Mouse (Mus musculus): ENCODE measurements around the gene Nono. TPM values are rescaled to one million over a fixed set of nuclear protein-coding genes. Genes with fewer than 3 reads are reported as not detected.
A peak's percentile ranks its signal among the peaks of the same experiment; 100 is the strongest.

Nono gene
- polyA plus RNA-seq (2016; fragmentation: Nextera tagmentation; extraction: Ambion mirVana) = 350 and 419 TPM in 2 replicates

DNA sequence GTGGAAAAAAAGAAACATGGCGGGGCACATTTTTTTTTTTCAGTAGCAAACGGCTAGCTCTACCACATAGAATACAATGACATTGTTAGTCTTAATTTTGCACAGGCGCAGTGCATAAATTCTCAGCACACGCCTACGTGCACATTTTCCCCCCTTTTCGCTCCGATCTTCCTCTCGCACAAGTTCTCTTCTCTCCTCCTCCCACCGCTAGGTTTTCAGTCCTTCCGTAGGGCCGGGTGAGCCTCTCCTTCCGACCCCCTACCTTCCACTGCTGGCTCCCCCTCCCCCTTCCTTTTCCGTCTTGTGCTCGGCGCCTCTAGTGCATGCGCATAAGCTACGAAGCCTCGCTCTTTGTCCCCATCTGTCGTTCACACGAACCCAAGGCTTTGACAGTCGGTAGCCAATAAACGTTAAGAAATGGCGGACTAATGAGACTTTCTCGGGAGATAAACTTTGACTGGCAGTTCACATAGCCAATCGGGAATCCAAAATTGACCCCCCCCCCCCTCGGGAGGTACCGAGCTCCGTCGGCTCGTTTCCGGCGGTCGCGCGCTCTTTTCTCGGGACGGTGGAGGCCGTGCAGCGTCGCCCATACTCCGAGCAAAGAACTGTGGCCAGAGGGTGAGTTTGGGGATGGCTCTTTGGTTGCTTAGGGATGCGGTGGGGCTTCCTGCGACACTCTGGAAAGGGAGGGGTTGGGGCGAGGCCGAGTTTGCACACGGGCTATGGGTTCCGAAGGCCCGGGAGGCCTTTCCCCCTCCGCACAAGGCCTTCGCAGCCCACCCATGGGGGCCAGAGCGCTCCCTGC, at the start of gene Nono:
TSS of gene Nono (plus strand) at position 177 of the 808 bp plus-strand sequence.
- WGBS = 20% methylated on average over 51 of the region's 51 CpGs
- Histone ChIP-seq H3K27ac (peak within 1 kb of the TSS; percentile 94), H3K27me3 (ENCODE audit: insufficient read depth, poor library complexity, severe bottlenecking) (peaks cover 7% of the 10 kb centered on the region; the same call in 1 of the 2 replicates), H3K36me3 (peaks cover 16% of the 10 kb centered on the region), H3K4me3 (peak within 1 kb of the TSS; percentile 71), H3K9me3 (no peaks in the 10 kb centered on the region), H3K4me1 (no peaks in the 10 kb centered on the region)
- peak; percentile 96 for DNase-seq (ENCODE audit: low spot score)

DNA sequence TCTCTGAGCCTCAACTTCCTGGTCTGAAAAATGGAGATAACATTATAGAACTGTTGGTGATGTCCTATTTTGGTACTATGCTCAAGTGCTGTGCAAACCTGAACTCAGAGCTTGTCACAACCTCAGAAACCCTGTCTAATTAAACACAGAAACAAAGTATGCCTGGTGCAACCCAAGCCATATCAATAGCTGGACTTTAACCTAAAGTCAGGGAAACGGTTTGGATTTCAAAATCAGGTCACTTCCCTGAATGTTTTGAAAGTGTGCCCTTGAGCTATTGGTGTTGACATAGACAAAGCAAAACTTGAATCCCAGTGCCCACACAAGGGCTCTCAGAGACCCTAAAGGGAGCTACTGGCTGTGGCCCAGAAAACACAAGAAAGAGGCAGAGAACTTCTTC, 49.4 kb upstream of the Nono start:
- Histone ChIP-seq H3K4me1 (peaks cover 7% of the 10 kb centered on the region; the same call in 1 of the 2 replicates), H3K27ac (no peak overlapping the region), H3K9me3 (no peaks in the 10 kb centered on the region), H3K27me3 (ENCODE audit: insufficient read depth, poor library complexity, severe bottlenecking) (peaks cover 64% of the 10 kb centered on the region), H3K4me3 (no peak overlapping the region), H3K36me3 (no peaks in the 10 kb centered on the region)
- DNase-seq (ENCODE audit: low spot score) = no peak
- WGBS = 72% methylated on average over 1 of the region's 1 CpGs

DNA sequence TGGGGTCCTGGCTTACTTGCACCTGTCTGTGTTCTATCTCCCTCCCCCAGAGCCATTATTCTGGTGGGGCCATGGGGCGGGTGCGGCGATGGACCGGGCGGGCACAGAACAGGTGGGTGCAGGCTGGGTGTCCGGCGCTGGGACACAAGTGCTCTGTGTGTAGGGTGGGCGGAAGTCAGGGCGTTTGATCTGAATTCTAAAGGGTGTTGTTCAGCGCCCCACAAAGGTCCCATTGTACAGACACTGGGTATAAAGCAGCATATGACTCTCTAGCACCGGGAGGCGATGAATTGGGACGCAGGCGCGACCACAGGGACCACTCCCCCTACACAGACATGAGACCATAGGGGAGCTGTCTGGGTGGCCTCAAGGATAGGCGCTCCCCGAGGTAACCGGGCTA, 45.7 kb upstream of the Nono start:
- Histone ChIP-seq H3K27me3 (ENCODE audit: insufficient read depth, poor library complexity, severe bottlenecking) (peaks cover 75% of the 10 kb centered on the region), H3K27ac (no peak overlapping the region), H3K4me3 (no peak overlapping the region), H3K4me1 (peaks cover 8% of the 10 kb centered on the region; the same call in 1 of the 2 replicates), H3K36me3 (no peaks in the 10 kb centered on the region), H3K9me3 (no peaks in the 10 kb centered on the region)
- DNase-seq (ENCODE audit: low spot score) = no peak
- 29% methylated on average over 18 of the region's 18 CpGs for WGBS

DNA sequence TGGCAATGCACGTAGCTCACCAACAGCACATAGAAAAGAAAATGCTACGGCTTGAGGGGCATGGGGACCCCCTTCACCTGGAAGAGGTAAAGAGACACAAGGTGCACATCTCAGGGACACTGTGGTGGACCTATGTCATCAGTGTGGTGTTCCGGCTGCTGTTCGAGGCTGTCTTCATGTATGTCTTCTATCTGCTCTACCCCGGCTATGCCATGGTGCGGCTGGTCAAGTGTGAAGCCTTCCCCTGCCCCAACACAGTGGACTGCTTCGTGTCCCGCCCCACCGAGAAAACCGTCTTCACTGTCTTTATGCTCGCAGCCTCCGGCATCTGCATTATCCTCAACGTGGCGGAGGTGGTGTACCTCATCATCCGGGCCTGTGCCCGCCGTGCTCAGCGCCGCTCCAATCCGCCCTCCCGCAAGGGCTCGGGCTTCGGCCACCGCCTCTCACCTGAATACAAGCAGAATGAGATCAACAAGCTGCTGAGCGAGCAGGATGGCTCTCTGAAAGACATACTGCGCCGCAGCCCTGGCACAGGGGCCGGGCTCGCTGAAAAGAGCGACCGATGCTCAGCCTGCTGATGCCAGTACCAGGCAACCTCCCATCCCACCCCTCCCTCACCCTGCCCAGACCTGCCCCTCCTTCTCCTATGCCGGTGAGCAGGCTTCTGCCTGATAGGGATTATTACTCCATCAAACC, 44.5 kb upstream of the Nono start:
- peaks cover 8% of the 10 kb centered on the region; the same call in 1 of the 2 replicates for H3K4me1 ChIP-seq
- H3K36me3 ChIP-seq = no peaks in the 10 kb centered on the region
- H3K27ac ChIP-seq = no peak overlapping the region
- 18% methylated on average over 32 of the region's 32 CpGs for WGBS
- no peaks in the 10 kb centered on the region for H3K9me3 ChIP-seq
- DNase-seq (ENCODE audit: low spot score) = no peak
- H3K27me3 ChIP-seq (ENCODE audit: insufficient read depth, poor library complexity, severe bottlenecking) = peaks cover 74% of the 10 kb centered on the region
- peak overlapping the region; percentile 47 for H3K4me3 ChIP-seq

DNA sequence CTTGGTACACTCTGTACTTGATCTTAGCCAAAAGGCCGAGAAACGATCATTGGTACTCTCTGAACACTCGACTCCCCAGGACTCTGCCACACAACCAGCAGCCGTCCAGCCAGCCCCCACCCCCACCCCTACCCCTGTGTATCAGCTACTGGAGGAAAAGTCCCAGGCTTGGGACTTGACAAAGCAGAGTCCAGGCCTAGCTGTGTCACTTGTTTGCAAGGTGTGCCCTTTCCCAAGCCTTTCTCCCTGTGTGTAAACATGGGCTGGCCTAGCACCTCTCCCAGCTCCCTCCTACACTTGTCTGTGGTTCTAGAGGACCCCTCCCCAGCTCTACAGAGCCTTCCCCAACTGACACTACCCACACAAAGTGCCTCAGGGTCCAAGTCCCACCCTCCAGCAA, 42.9 kb upstream of the Nono start:
- Histone ChIP-seq H3K27me3 (ENCODE audit: insufficient read depth, poor library complexity, severe bottlenecking) (peaks cover 70% of the 10 kb centered on the region), H3K36me3 (no peaks in the 10 kb centered on the region), H3K4me1 (peaks cover 8% of the 10 kb centered on the region; the same call in 1 of the 2 replicates), H3K4me3 (no peak overlapping the region), H3K27ac (no peak overlapping the region), H3K9me3 (no peaks in the 10 kb centered on the region)
- 38% methylated on average over 4 of the region's 4 CpGs for WGBS
- DNase-seq (ENCODE audit: low spot score) = no peak

DNA sequence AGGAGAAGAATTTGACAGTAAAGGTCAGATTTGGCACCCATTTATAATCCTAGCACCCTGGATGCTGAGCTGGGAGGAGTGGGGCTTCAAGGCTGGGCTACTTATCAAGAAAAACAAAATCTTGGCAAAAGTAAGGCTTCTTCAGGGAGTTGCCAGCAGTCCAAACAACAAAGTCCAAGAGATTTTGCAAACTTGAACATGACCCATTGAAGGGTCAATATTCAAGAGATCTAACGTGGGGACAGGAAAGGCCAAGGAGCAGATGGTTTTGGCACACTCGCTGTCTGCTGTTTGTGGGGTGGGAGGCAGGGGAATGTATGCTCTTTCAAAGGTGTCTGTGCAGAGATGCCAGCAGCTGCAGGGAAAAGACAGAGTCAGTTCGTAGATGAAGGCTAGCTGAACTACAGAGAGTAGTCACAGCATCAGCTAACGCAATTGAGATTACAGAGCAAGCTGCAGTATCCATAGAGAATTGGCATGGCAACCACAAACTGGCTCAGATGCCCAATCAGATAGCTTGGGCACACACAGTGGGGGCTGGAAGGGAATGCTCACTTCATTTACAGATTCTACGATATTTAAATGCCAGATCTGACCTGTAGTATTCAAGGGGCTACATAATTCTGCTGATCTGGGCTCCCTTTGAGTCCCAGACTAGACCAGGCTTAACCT, 40.1 kb upstream of the Nono start:
- WGBS = 70% methylated on average over 5 of the region's 5 CpGs
- H3K4me3 ChIP-seq = no peak overlapping the region
- H3K27me3 ChIP-seq (ENCODE audit: insufficient read depth, poor library complexity, severe bottlenecking) = peaks cover 42% of the 10 kb centered on the region

DNA sequence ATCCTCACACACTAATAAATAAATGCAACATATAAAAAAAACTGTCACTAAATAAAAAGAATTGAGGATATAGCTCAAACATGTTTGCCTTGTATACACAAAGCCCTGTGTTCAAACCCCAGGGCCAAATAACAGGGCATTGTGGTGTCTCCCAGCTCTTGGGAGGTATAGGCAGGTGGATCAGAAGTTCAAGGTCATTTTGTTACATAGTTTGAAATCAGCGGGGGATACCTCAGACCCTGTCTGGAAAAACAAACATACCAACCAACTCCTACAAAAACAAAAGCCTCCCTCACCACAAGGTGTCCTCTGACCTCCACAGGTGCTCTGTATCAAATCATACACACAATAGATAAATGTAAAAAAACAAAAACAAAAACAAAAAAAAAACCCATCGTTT, 34.8 kb upstream of the Nono start:
- H3K9me3 ChIP-seq = no peaks in the 10 kb centered on the region
- no peak overlapping the region for H3K27ac ChIP-seq
- H3K4me1 ChIP-seq = no peaks in the 10 kb centered on the region
- peaks cover 32% of the 10 kb centered on the region for H3K27me3 ChIP-seq (ENCODE audit: insufficient read depth, poor library complexity, severe bottlenecking)
- no peak for DNase-seq (ENCODE audit: low spot score)
- 49% methylated on average over 2 of the region's 2 CpGs for WGBS
- H3K36me3 ChIP-seq = no peaks in the 10 kb centered on the region
- H3K4me3 ChIP-seq = no peak overlapping the region

More for the DNA sequence above, 40.1 kb upstream of the Nono start:
- Histone ChIP-seq H3K36me3 (no peaks in the 10 kb centered on the region), H3K9me3 (no peaks in the 10 kb centered on the region), H3K27ac (no peak overlapping the region), H3K4me1 (peaks cover 8% of the 10 kb centered on the region; the same call in 1 of the 2 replicates)
- DNase-seq (ENCODE audit: low spot score) = no peak

DNA sequence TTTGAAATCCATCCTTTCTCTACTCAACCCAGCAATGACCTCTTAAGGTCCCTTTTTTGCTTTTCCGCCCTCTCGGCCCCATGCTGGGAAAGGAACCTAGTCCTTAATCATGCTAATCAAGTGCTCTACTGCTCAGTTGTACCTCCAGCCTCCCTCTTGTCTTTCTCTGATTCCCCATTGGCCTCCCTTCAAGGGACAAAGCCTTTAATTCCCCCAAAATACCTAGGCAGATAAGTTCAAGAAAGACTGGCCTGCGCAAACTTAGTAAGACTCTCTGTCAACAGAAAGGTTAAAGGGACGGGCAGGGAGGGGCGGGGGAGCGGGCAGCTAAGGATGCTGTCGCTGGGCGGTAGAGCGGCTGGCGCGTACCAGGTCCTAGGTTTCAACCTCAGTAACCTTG, 32.7 kb upstream of the Nono start:
- H3K9me3 ChIP-seq = no peaks in the 10 kb centered on the region
- H3K4me3 ChIP-seq = peak overlapping the region; percentile 24
- 13% methylated on average over 11 of the region's 11 CpGs for WGBS
- DNase-seq (ENCODE audit: low spot score) = no peak
- no peak overlapping the region for H3K27ac ChIP-seq
- H3K36me3 ChIP-seq = no peaks in the 10 kb centered on the region
- H3K27me3 ChIP-seq (ENCODE audit: insufficient read depth, poor library complexity, severe bottlenecking) = peaks cover 37% of the 10 kb centered on the region
- no peaks in the 10 kb centered on the region for H3K4me1 ChIP-seq

DNA sequence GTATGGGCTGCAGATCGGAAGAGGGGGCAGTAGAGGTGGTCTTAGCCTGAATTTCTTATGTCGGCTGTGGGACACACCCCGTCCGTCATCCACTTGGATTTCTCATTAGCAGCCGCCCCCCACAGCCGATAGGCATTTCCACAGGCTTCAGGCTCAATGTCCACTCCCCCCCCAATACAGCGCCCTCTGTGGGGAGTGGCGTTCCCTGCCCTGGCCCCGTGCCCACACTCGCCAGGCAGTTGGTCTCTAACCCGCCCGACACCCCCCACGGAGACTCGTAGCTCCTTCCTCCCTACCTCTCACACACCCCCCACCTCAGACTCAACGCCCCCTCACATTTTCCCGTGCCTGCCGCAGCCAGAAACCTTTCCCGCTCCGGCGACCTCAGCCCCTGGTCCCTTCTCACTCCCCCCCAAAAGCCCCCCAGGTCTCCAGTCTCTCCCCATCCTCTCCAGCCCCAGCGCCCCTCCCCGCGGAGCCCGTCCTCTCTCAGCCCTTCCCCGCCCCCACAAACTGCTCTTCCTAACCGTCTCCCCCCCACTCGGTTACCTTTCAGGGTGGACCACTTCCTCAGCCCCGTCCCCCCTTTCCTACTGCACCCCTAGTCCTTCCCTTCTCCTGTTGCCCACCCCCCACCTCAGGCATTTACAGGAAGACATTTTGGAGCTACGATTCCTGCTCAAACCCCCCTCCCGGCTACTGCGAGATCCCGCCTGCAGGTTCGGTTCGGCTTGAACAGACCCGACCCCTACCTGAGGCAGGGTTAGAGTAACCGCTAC, 10.0 kb upstream of the Nono start:
- Histone ChIP-seq H3K27ac (peak overlapping the region; percentile 90), H3K4me3 (peak overlapping the region; percentile 70), H3K36me3 (peaks cover 22% of the 10 kb centered on the region), H3K4me1 (peaks cover 11% of the 10 kb centered on the region), H3K9me3 (no peaks in the 10 kb centered on the region), H3K27me3 (ENCODE audit: insufficient read depth, poor library complexity, severe bottlenecking) (peaks cover 15% of the 10 kb centered on the region; the same call in 1 of the 2 replicates)
- WGBS = 18% methylated on average over 36 of the region's 36 CpGs
- DNase-seq (ENCODE audit: low spot score) = no peak

DNA sequence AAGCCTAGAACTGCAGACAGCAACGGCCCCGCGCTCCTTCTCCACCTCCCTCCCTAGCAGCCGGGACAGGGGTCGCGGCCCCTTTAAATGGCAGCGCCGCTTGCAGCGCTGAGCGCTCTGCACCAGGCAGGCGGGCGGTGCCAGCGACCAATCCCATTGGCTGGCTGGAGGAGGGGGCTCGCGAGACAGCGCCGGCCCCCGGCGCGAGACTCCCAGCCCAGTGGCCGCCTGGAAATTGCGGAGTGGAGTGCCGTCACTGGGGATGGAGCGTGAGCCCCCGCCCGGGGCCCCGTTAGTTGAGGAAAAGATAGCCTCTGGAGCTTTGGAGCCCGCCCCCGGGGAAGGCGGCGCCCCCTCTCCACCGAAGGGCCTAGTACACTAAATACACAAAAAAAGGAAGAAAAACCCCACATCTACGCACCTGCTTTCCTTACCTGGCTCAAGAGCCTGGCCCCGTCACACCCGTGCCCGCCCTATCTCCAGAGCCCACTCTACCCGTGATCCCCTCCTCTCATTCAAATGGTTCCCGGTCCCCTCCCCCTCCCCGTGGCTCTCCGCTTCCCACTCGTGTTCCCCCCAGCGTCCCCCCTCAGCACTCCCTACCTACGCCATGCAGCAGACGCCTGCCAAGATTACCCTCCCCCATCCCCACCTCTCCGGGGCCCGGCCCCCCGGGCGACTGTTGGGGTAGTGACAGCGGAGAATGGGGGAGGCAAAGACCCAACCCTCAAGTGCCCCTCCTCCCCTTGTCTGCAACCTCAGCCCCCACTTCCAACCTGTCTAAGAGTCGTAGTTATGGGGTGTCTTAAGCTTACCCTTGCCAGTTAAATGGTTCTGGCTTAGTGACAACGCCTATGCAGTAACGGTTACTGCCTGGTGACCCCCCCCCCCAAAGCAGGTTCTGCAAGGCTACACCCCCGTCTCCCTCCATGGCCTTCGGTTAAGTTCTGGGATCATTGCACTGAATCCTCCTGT, 9.1 kb upstream of the Nono start:
- Histone ChIP-seq H3K9me3 (no peaks in the 10 kb centered on the region), H3K4me3 (peak overlapping the region; percentile 70), H3K4me1 (peaks cover 11% of the 10 kb centered on the region), H3K27me3 (ENCODE audit: insufficient read depth, poor library complexity, severe bottlenecking) (peaks cover 15% of the 10 kb centered on the region; the same call in 1 of the 2 replicates), H3K27ac (peak overlapping the region; percentile 90), H3K36me3 (peaks cover 17% of the 10 kb centered on the region; the same call in 1 of the 2 replicates)
- whole genome bisulfite sequencing = 15% methylated on average over 51 of the region's 54 CpGs
- peak; percentile 92 for DNase-seq (ENCODE audit: low spot score)

DNA sequence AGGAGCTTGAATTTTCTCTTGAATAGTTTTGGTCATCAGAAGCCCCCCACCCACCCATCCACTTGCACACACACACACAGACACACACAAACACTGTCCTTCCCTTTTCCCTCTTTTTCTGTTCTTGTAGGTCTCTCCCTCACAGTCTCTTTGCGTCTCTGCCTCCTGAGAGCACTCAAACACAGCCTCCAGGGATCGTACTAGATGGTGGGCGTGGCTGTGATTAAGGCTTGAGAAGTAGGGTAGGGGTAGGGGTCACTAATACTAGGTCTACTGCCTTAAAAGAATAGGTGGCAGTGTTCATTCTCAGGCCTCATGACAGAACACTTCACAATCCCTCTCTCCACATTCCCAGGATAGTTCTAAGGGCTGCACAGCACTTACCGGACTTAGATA, 8.4 kb upstream of the Nono start, which contains the start of gene Zmym3:
TSS of gene Zmym3 (minus strand) at position 150 of the 396 bp plus-strand sequence.
- no peak for DNase-seq (ENCODE audit: low spot score)
- Histone ChIP-seq H3K4me3 (peak within 1 kb of the TSS; percentile 70), H3K27me3 (ENCODE audit: insufficient read depth, poor library complexity, severe bottlenecking) (peaks cover 15% of the 10 kb centered on the region; the same call in 1 of the 2 replicates), H3K4me1 (peaks cover 11% of the 10 kb centered on the region), H3K36me3 (peaks cover 10% of the 10 kb centered on the region; the same call in 1 of the 2 replicates), H3K27ac (peak within 1 kb of the TSS; percentile 90), H3K9me3 (no peaks in the 10 kb centered on the region)
- 24% methylated on average over 4 of the region's 4 CpGs for WGBS
